Mouse (Mus musculus) liver, embryonic 15.5 days (tissue): Measurements from ENCODE around the gene Cdc42se1. TPM values are rescaled to one million over a fixed set of nuclear protein-coding genes. Genes with fewer than 3 reads are reported as not detected.

Experiments used
- ATAC-seq: fragments of 200-750 bp; cut with Nextera tagmentation; 2 replicates; pipeline ENCODE4 v1.8.0; 2017; ENCODE audit warnings: moderate number of reproducible peaks, mild to moderate bottlenecking, moderate library complexity; ENCODE audit not compliant: insufficient read depth
- H3K27ac ChIP-seq: fragments of 300-500 bp; sonication (generic); replicated peaks from 2 replicates; pipeline ENCODE4 v1.5.1; 2015; ENCODE audit warnings: mild to moderate bottlenecking, inconsistent platforms
- H3K27me3 ChIP-seq: fragments of 300-500 bp; sonication (generic); 2 replicates; pipeline ENCODE4 v1.6.1; 2015; ENCODE audit warnings: mild to moderate bottlenecking, inconsistent platforms
- H3K36me3 ChIP-seq: fragments of 300-500 bp; sonication (generic); replicated peaks from 2 replicates; pipeline ENCODE4 v1.6.1; 2015; ENCODE audit warnings: moderate library complexity, mild to moderate bottlenecking, inconsistent platforms
- H3K4me1 ChIP-seq: fragments of 300-500 bp; sonication (generic); replicated peaks from 2 replicates; pipeline ENCODE4 v1.6.1; 2015; ENCODE audit warnings: inconsistent platforms
- H3K4me2 ChIP-seq: fragments of 300-500 bp; sonication (generic); 2 replicates; pipeline ENCODE4 v1.6.1; 2015; ENCODE audit warnings: moderate library complexity, mild to moderate bottlenecking, inconsistent platforms
- H3K4me3 ChIP-seq: fragments of 300-500 bp; sonication (generic); replicated peaks from 2 replicates; pipeline ENCODE4 v1.5.1; 2015; ENCODE audit warnings: mild to moderate bottlenecking, inconsistent platforms
- H3K9ac ChIP-seq: fragments of 300-500 bp; sonication (generic); 2 replicates; pipeline ENCODE4 v1.6.1; 2015; ENCODE audit warnings: moderate library complexity, mild to moderate bottlenecking, inconsistent platforms
- H3K9me3 ChIP-seq: fragments of 300-500 bp; sonication (generic); replicated peaks from 2 replicates; pipeline ENCODE4 v1.6.1; 2016; ENCODE audit warnings: inconsistent platforms
- whole genome bisulfite sequencing: fragments of 180-500 bp; shearing (Covaris S2); methylation state at CpG from one replicate; pipeline ENCODE4 v1.1.7; 2015; ENCODE audit warnings: mixed read lengths; ENCODE audit not compliant: insufficient replicate concordance; 5-methylcytosine and 5-hydroxymethylcytosine counted together
- polyA plus RNA-seq: library from polyadenylated mRNA; unstranded; fragments of >200 nt; fragmentation: Nextera tagmentation; extraction: Ambion mirVana; gene quantifications from 2 replicates; pipeline ENCODE4 v1.2.1, GENCODE M21; 2015

The Cdc42se1 gene
- polyA plus RNA-seq, 1 experiment from 2014 or later: 42.6 TPM

- H3K36me3 ChIP-seq: peaks cover 15% of the 10 kb centered on the region; the same call in 1 of the 2 replicates
- H3K4me1 ChIP-seq: peaks cover 20% of the 10 kb centered on the region
- H3K4me3 ChIP-seq: no peak overlapping the region
- ATAC-seq: no peak
- H3K9ac ChIP-seq: no peak overlapping the region
- H3K9me3 ChIP-seq: no peaks in the 10 kb centered on the region
- no peaks in the 10 kb centered on the region for H3K27me3 ChIP-seq
- H3K27ac ChIP-seq: no peak overlapping the region
- 67% methylated on average over 6 of the region's 6 CpGs for WGBS
- no peak overlapping the region for H3K4me2 ChIP-seq
Measured at GRCm38 (mm10) chr3:95224295-95224694, 4.2 kb upstream of the Cdc42se1 start.

- Histone ChIP-seq H3K4me2 (peak overlapping the region; percentile 97), H3K36me3 (peaks cover 23% of the 10 kb centered on the region), H3K9me3 (no peaks in the 10 kb centered on the region), H3K27ac (no peak overlapping the region), H3K4me1 (peaks cover 49% of the 10 kb centered on the region), H3K27me3 (no peaks in the 10 kb centered on the region), H3K9ac (no peak overlapping the region), H3K4me3 (peak overlapping the region; percentile 82)
- ATAC-seq: no peak
- WGBS: 44% methylated on average over 1 of the region's 1 CpGs
Measured at GRCm38 (mm10) chr3:95227214-95227613, 1.3 kb upstream of the Cdc42se1 start.

- Histone ChIP-seq H3K9ac (peak overlapping the region; percentile 96), H3K4me1 (peaks cover 62% of the 10 kb centered on the region), H3K27ac (peak overlapping the region; percentile 91), H3K4me2 (peak overlapping the region; percentile 97), H3K9me3 (no peaks in the 10 kb centered on the region), H3K4me3 (peak overlapping the region; percentile 82), H3K27me3 (no peaks in the 10 kb centered on the region), H3K36me3 (peaks cover 35% of the 10 kb centered on the region)
- peak; percentile 13 for ATAC-seq
- 0% methylated on average over 43 of the region's 43 CpGs for WGBS
Measured at GRCm38 (mm10) chr3:95228894-95229780, 605 bp downstream of the Cdc42se1 start.

- no peak for ATAC-seq
- H3K27me3 ChIP-seq: no peaks in the 10 kb centered on the region
- under 1% methylated on average over 13 of the region's 13 CpGs for WGBS
- peak overlapping the region; percentile 97 for H3K4me2 ChIP-seq
- peaks cover 59% of the 10 kb centered on the region for H3K4me1 ChIP-seq
- peaks cover 43% of the 10 kb centered on the region for H3K36me3 ChIP-seq
- peak overlapping the region; percentile 82 for H3K4me3 ChIP-seq
- H3K9me3 ChIP-seq: no peaks in the 10 kb centered on the region
- H3K27ac ChIP-seq: peak overlapping the region; percentile 91
- peak overlapping the region; percentile 96 for H3K9ac ChIP-seq
Measured at GRCm38 (mm10) chr3:95229781-95230494, 1.4 kb downstream of the Cdc42se1 start.

- ATAC-seq: 0 out of 2 replicates have a peak, but pooled peaks have one; percentile 19
- Histone ChIP-seq H3K9me3 (no peaks in the 10 kb centered on the region), H3K27me3 (no peaks in the 10 kb centered on the region), H3K9ac (peak overlapping the region; percentile 96), H3K36me3 (peaks cover 44% of the 10 kb centered on the region), H3K4me2 (peak overlapping the region; percentile 97), H3K27ac (peak overlapping the region; percentile 91), H3K4me3 (peak overlapping the region; percentile 82), H3K4me1 (peaks cover 59% of the 10 kb centered on the region)
- WGBS: 12% methylated on average over 8 of the region's 8 CpGs
Measured at GRCm38 (mm10) chr3:95230495-95231297, 2.2 kb downstream of the Cdc42se1 start.

- H3K4me3 ChIP-seq: peak within 1 kb of the TSS; percentile 82
- ATAC-seq: 0 out of 2 replicates have a peak, but pooled peaks have one; percentile 6
- 40% methylated on average over 13 of the region's 13 CpGs for WGBS
- H3K4me2 ChIP-seq: peak within 1 kb of the TSS; percentile 97
- peak within 1 kb of the TSS; percentile 96 for H3K9ac ChIP-seq
- H3K27me3 ChIP-seq: no peaks in the 10 kb centered on the region
- peaks cover 59% of the 10 kb centered on the region for H3K4me1 ChIP-seq
- H3K27ac ChIP-seq: peak within 1 kb of the TSS; percentile 91
- no peaks in the 10 kb centered on the region for H3K9me3 ChIP-seq
- H3K36me3 ChIP-seq: peaks cover 52% of the 10 kb centered on the region
Measured at GRCm38 (mm10) chr3:95231298-95232221, 3.0 kb downstream of the Cdc42se1 start, which contains the start of gene Mllt11. Mllt11 (minus strand) TSS chr3:95232171.

GRCm38 (mm10) chr3:95232771-95233170 is 4.2 kb downstream of the Cdc42se1 start:
- H3K36me3 ChIP-seq: peaks cover 64% of the 10 kb centered on the region

GRCm38 (mm10) chr3:95233303-95233980 is 4.9 kb downstream of the Cdc42se1 start:
- H3K36me3 ChIP-seq: peaks cover 70% of the 10 kb centered on the region
- H3K4me1 ChIP-seq: peaks cover 47% of the 10 kb centered on the region
- no peak overlapping the region for H3K4me3 ChIP-seq
- H3K27me3 ChIP-seq: no peaks in the 10 kb centered on the region
- H3K4me2 ChIP-seq: no peak overlapping the region
- 84% methylated on average over 16 of the region's 16 CpGs for WGBS
- no peak for ATAC-seq
- no peak overlapping the region for H3K9ac ChIP-seq
- H3K9me3 ChIP-seq: no peaks in the 10 kb centered on the region
- H3K27ac ChIP-seq: no peak overlapping the region

More at GRCm38 (mm10) chr3:95232771-95233170, 4.2 kb downstream of the Cdc42se1 start:
- 75% methylated on average over 7 of the region's 7 CpGs for WGBS
- no peak for ATAC-seq
- H3K9ac ChIP-seq: no peak overlapping the region
- H3K27ac ChIP-seq: peak overlapping the region; percentile 91; the same call in 1 of the 2 replicates
- H3K27me3 ChIP-seq: no peaks in the 10 kb centered on the region
- H3K4me2 ChIP-seq: 0 out of 2 replicates have a peak overlapping the region, but pooled peaks have one; percentile 97
- H3K4me1 ChIP-seq: peaks cover 53% of the 10 kb centered on the region
- no peaks in the 10 kb centered on the region for H3K9me3 ChIP-seq
- H3K4me3 ChIP-seq: no peak overlapping the region

GRCm38 (mm10) chr3:95235386-95236301 is 7.1 kb downstream of the Cdc42se1 start:
- H3K36me3 ChIP-seq: peaks cover 70% of the 10 kb centered on the region
- WGBS: 84% methylated on average over 23 of the region's 23 CpGs
- no peak for ATAC-seq
- no peak overlapping the region for H3K4me3 ChIP-seq
- no peaks in the 10 kb centered on the region for H3K9me3 ChIP-seq
- no peak overlapping the region for H3K27ac ChIP-seq
- H3K4me1 ChIP-seq: peaks cover 33% of the 10 kb centered on the region
- no peak overlapping the region for H3K4me2 ChIP-seq
- no peaks in the 10 kb centered on the region for H3K27me3 ChIP-seq
- no peak overlapping the region for H3K9ac ChIP-seq
